Mouse (Mus musculus) CH12.LX (cell line): ENCODE results near the gene Arhgef40. TPM values are rescaled to one million over a fixed set of nuclear protein-coding genes. Genes with fewer than 3 reads are reported as not detected.

Experiments used
- DNase-seq: peaks from one replicate; pipeline ENCODE4 v3.0.0-alpha.2; 2013; ENCODE audit errors: extremely low read depth
- H3K27ac ChIP-seq: 2 replicates; pipeline ENCODE4 v1.5.1; 2012; ENCODE audit warnings: low read depth, mild to moderate bottlenecking, control low read depth, moderate library complexity; ENCODE audit not compliant: insufficient read depth
- H3K27me3 ChIP-seq: replicated peaks from 2 replicates; pipeline ENCODE3; 2012; ENCODE audit warnings: inconsistent platforms
- H3K36me3 ChIP-seq, 2 experiments: replicated peaks in 1 of 2; 2 replicates each; pipeline versions ENCODE3 to v1.6.1; 2012; ENCODE audit warnings: inconsistent platforms in 1 of 2, low read length in 1 of 2, mild to moderate bottlenecking in 1 of 2, mixed read lengths in 1 of 2, moderate library complexity in 1 of 2; ENCODE audit not compliant: control insufficient read depth in 1 of 2, insufficient read depth in 1 of 2
- H3K4me1 ChIP-seq, 2 experiments: 2 replicates each; pipeline ENCODE4 v1.6.1; 2012; ENCODE audit warnings: inconsistent platforms in 1 of 2, moderate library complexity in 1 of 2; ENCODE audit not compliant: insufficient read depth in 2 of 2, control insufficient read depth in 1 of 2
- H3K4me2 ChIP-seq: 2 replicates; pipeline ENCODE4 v1.6.1; 2012; ENCODE audit warnings: low read depth, mild to moderate bottlenecking, control low read depth; ENCODE audit not compliant: poor library complexity, insufficient read depth, severe bottlenecking
- H3K4me3 ChIP-seq, 3 experiments: fragments of 150-350 bp in 1 of 3; sonication (generic) in 1 of 3; replicated peaks in 1 of 3; 2 replicates each; pipeline versions ENCODE3 to v1.5.1; 2011 to 2012; ENCODE audit warnings: low read depth in 2 of 3, low read length in 2 of 3, mild to moderate bottlenecking in 2 of 3, moderate library complexity in 2 of 3, control low read depth in 1 of 3, improper control_type of control experiment in 1 of 3, inconsistent platforms in 1 of 3, mixed read lengths in 1 of 3; ENCODE audit not compliant: poor library complexity in 1 of 3
- H3K79me2 ChIP-seq: replicated peaks from 2 replicates; pipeline ENCODE4 v1.6.1; 2012; ENCODE audit warnings: mild to moderate bottlenecking, moderate library complexity; ENCODE audit not compliant: control insufficient read depth, poor library complexity, insufficient read depth, severe bottlenecking; ENCODE audit errors: extremely low read depth
- H3K9ac ChIP-seq: 2 replicates; pipeline ENCODE4 v1.6.1; 2012; ENCODE audit warnings: low read depth, mild to moderate bottlenecking, control low read depth, moderate library complexity; ENCODE audit not compliant: insufficient read depth
- H3K9me3 ChIP-seq: replicated peaks from 2 replicates; pipeline ENCODE3; 2012; ENCODE audit warnings: low read length, inconsistent platforms, mixed read lengths
- BHLHE40 ChIP-seq: IDR thresholded peaks from 2 replicates; pipeline ENCODE4 v1.6.1; 2011; ENCODE audit warnings: mild to moderate bottlenecking, low read depth, low read length, improper control_type of control experiment
- CHD1 ChIP-seq: IDR thresholded peaks from 2 replicates; pipeline ENCODE4 v1.6.1; 2012; ENCODE audit warnings: low read depth, low read length, improper control_type of control experiment, inconsistent platforms
- CHD2 ChIP-seq: IDR thresholded peaks from 2 replicates; pipeline ENCODE4 v1.6.1; 2011; ENCODE audit warnings: low read length, improper control_type of control experiment
- E2F4 ChIP-seq: IDR thresholded peaks from 2 replicates; pipeline ENCODE4 v1.6.1; 2011; ENCODE audit warnings: low read depth, low read length, improper control_type of control experiment; ENCODE audit not compliant: insufficient replicate concordance
- ELF1 ChIP-seq: IDR thresholded peaks from 2 replicates; pipeline ENCODE4 v1.6.1; 2014; ENCODE audit warnings: low read depth, mild to moderate bottlenecking, inconsistent platforms, low read length, improper control_type of control experiment
- ETS1 ChIP-seq: conservative IDR thresholded peaks from 2 replicates; pipeline ENCODE4 v1.6.1; 2012; ENCODE audit warnings: low read depth, mild to moderate bottlenecking, inconsistent platforms, low read length, improper control_type of control experiment, moderate library complexity
- IRF4 ChIP-seq: IDR thresholded peaks from 2 replicates; pipeline ENCODE4 v1.6.1; 2014; ENCODE audit warnings: low read depth, mild to moderate bottlenecking, inconsistent platforms, low read length, improper control_type of control experiment
- MAFK ChIP-seq: IDR thresholded peaks from 2 replicates; pipeline ENCODE4 v1.6.1; 2011; ENCODE audit warnings: low read length, improper control_type of control experiment; ENCODE audit not compliant: insufficient replicate concordance
- MAX ChIP-seq: IDR thresholded peaks from 2 replicates; pipeline ENCODE4 v1.6.1; 2011; ENCODE audit warnings: low read length, improper control_type of control experiment
- MAZ ChIP-seq: IDR thresholded peaks from 2 replicates; pipeline ENCODE4 v1.6.1; 2012; ENCODE audit warnings: low read depth, mild to moderate bottlenecking, inconsistent platforms, low read length, improper control_type of control experiment, moderate library complexity
- MYC ChIP-seq: IDR thresholded peaks from 2 replicates; pipeline ENCODE4 v1.6.1; 2011; ENCODE audit warnings: low read depth, mild to moderate bottlenecking, improper control_type of control experiment, low read length
- NELFE ChIP-seq: IDR thresholded peaks from 2 replicates; pipeline ENCODE4 v1.6.1; 2011; ENCODE audit warnings: low read depth, low read length, improper control_type of control experiment
- POLR2AphosphoS2 ChIP-seq: IDR thresholded peaks from 2 replicates; pipeline ENCODE4 v1.6.1; 2011; ENCODE audit warnings: low read depth, low read length, improper control_type of control experiment
- RCOR1 ChIP-seq: conservative IDR thresholded peaks from 2 replicates; pipeline ENCODE4 v1.6.1; 2012; ENCODE audit warnings: low read depth, mild to moderate bottlenecking, inconsistent platforms, low read length, improper control_type of control experiment
- UBTF ChIP-seq: IDR thresholded peaks from 2 replicates; pipeline ENCODE4 v1.6.1; 2012; ENCODE audit warnings: low read depth, mild to moderate bottlenecking, inconsistent platforms, low read length, improper control_type of control experiment, moderate library complexity
- ZC3H11A ChIP-seq: IDR thresholded peaks from 2 replicates; pipeline ENCODE4 v1.6.1; 2012; ENCODE audit warnings: low read depth, mild to moderate bottlenecking, inconsistent platforms, low read length, improper control_type of control experiment
- ZKSCAN1 ChIP-seq: IDR thresholded peaks from 2 replicates; pipeline ENCODE4 v1.6.1; 2012; ENCODE audit warnings: low read depth, inconsistent platforms, low read length, improper control_type of control experiment, borderline replicate concordance
- ZMIZ1 ChIP-seq: IDR thresholded peaks from 2 replicates; pipeline ENCODE4 v1.6.1; 2012; ENCODE audit warnings: low read depth, mild to moderate bottlenecking, inconsistent platforms, low read length, improper control_type of control experiment
- ZNF384 ChIP-seq: IDR thresholded peaks from 2 replicates; pipeline ENCODE4 v1.6.1; 2012; ENCODE audit warnings: low read depth, low read length, improper control_type of control experiment, inconsistent platforms
- dilution Hi-C: fragments of 300-500 bp; cut with MboI; formaldehyde crosslinking; loops from 2 replicates; pipeline ENCODE4 v1.14.3; 2020; ENCODE audit warnings: low sequenced_read_pairs; ENCODE audit not compliant: extremely low pct_unique_long_range_greater_than_20kb, extremely low pct_ligation_motif_present
- in situ Hi-C: fragments of 300-500 bp; cut with MboI; formaldehyde crosslinking; loops from 3 replicates; pipeline ENCODE4 v1.14.3; 2019; ENCODE audit warnings: low sequenced_read_pairs, low pct_ligation_motif_present, low pct_unique_long_range_greater_than_20kb, mixed read lengths
- polyA plus RNA-seq: library from polyadenylated mRNA; unstranded; fragments of >175 nt; gene quantifications from 2 replicates; pipeline ENCODE4 v1.2.1, GENCODE M21; 2012; ENCODE audit warnings: low read depth; ENCODE audit not compliant: insufficient read length
- total RNA-seq, 2 experiments: library from RNA; depleted of rRNA; stranded (reverse); fragments of 300-350 nt in 1 of 2; fragments of >200 nt in 1 of 2; gene quantifications; 2 replicates each; pipeline ENCODE4 v1.2.3; 2012 to 2014

The Arhgef40 gene
- total RNA-seq (2012; rRNA removed) (3.8 and 8.9 TPM in 2 replicates), total RNA-seq (2014; rRNA removed) (0.62 and 0.85 TPM in 2 replicates), polyA plus RNA-seq (1.1 and 2.2 TPM in 2 replicates)

DNA sequence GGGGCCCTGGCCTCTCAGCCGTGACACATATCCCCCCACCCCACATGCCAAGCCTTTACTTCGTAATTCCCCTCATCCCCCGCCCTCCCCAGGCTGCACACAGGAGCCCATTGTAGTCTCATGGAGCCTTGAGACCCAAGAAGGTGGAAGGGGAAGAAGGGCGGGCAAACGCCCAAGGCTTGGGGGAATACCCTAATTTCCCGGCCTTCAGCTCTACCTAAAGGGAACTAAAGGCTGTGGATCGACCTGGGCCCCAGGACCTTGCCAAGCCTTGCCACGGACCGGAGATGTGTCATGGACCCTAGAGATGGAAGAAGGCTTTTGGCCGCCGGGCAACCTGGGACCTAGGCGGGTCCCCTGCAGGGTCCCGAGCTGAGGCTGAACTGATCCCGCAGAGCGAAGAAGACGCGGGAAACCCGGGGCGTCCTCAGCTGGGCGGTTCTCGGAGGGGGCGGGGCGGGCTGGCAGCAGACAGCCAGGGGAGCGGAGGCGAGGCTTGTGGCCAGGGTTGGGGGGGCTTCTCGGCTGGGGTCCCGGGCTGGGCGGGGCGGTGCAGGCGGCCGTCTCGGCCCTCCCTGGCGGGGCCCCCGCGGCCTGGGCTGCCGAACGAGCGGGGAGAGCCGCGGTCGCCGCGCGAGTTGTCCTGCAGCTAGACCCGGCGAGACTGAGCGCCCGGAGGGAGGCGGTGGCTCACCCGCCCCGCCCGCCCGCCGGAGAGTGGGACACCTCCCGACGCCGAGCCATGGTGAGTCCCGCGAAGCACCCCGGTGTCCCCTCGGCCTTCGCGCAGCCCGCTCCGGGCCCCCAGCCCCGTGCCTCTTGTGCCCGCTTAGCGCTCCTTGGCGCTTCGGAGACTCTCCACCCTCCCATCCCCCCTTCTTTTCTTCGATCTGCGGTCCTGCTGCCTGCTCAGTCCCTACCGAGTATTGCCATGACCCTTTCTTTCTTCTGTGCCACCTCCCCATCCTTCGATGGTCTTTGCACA is at the start of gene Arhgef40:
Gene Arhgef40 (plus strand): TSS at position 473 of the 985 bp plus-strand sequence.
- Histone ChIP-seq H3K9me3 (no peaks in the 10 kb centered on the region), H3K27me3 (peaks cover 34% of the 10 kb centered on the region), H3K36me3 (no peaks in the 10 kb centered on the region), H3K4me3 (peak within 1 kb of the TSS; percentile 25 to 52 (median 51)), H3K9ac (peak within 1 kb of the TSS; percentile 50; the same call in 1 of the 2 replicates), H3K4me1 (peaks cover 0 to 22% of the 10 kb centered on the region in 2 experiments; a peak in 2 of 4 replicates), H3K79me2 (no peaks in the 10 kb centered on the region), H3K27ac (no peak within 1 kb of the TSS), H3K4me2 (peak within 1 kb of the TSS; percentile 94)
- TF ChIP-seq ZC3H11A: no peak
- no peak for TF ChIP-seq ETS1
- TF ChIP-seq MAX: no peak
- 0 out of 2 replicates have a peak, but pooled peaks have one; percentile 36 for TF ChIP-seq UBTF
- TF ChIP-seq CHD2: 0 out of 2 replicates have a peak, but pooled peaks have one; percentile 40
- TF ChIP-seq IRF4: no peak
- TF ChIP-seq NELFE: no peak
- no peak for TF ChIP-seq MAFK
- no peak for DNase-seq
- in situ Hi-C loops: no loop called here
- dilution Hi-C loops: no loop called here

DNA sequence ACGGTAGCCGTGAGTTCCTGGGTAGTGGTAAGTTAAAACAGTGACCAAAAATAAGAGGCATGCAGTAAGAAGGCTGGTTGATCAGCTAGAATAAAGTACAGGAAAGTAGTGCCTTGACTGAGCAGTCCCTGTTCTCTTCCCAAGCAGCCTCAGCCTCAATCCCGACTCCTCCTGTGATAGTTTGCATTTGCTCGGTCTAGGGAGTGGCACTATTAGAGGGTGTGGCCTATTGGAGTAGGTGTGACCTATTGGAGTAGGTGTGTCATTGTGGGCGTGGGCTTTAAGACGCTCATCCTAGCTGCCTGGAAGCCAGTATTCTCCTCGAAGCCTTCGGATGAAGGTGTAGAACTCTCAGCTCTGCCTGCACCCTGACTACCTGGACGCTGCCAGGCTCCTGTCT is 45.5 kb upstream of the Arhgef40 start:
- dilution Hi-C loops: no loop called here
- peaks cover 19% of the 10 kb centered on the region for H3K9me3 ChIP-seq
- in situ Hi-C loops: no loop called here
- DNase-seq: no peak
- peaks cover 2 to 15% of the 10 kb centered on the region in 2 experiments; a peak in 2 of 4 replicates for H3K4me1 ChIP-seq
- no peaks in the 10 kb centered on the region for H3K79me2 ChIP-seq
- H3K4me2 ChIP-seq: no peak overlapping the region
- no peaks in the 10 kb centered on the region for H3K36me3 ChIP-seq
- H3K27ac ChIP-seq: no peak overlapping the region
- H3K4me3 ChIP-seq: no peak overlapping the region
- no peaks in the 10 kb centered on the region for H3K27me3 ChIP-seq
- no peak overlapping the region for H3K9ac ChIP-seq
- no peak for TF ChIP-seq ELF1
- no peak for TF ChIP-seq MAZ
- TF ChIP-seq ZKSCAN1: no peak
- TF ChIP-seq MAFK: no peak
- TF ChIP-seq MYC: no peak
- TF ChIP-seq E2F4: no peak
- TF ChIP-seq IRF4: no peak
- TF ChIP-seq POLR2AphosphoS2: no peak
- no peak for TF ChIP-seq CHD2
- no peak for TF ChIP-seq ZMIZ1
- no peak for TF ChIP-seq BHLHE40
- no peak for TF ChIP-seq ZC3H11A
- no peak for TF ChIP-seq ZNF384
- TF ChIP-seq CHD1: no peak
- no peak for TF ChIP-seq ETS1
- TF ChIP-seq RCOR1: no peak
